Mouse (Mus musculus) heart, embryonic 13.5 days (tissue): ENCODE data around the gene Ankib1. TPM values are rescaled to one million over a fixed set of nuclear protein-coding genes. Genes with fewer than 3 reads are reported as not detected.
"Not testable (repeated sequence)": the region's sequence is repeated elsewhere in the genome, so short reads cannot be mapped to it uniquely, and the experiment has no call there.

Experiments
- ATAC-seq: fragments of 200-750 bp; cut with Nextera tagmentation; 2 replicates; pipeline ENCODE4 v1.8.0; 2017; ENCODE audit warnings: moderate TSS enrichment; ENCODE audit not compliant: insufficient number of reproducible peaks, low FRiP score, low TSS enrichment; ENCODE audit errors: extremely low read depth
- H3K27ac ChIP-seq: fragments of 300-500 bp; sonication (generic); replicated peaks from 2 replicates; pipeline ENCODE4 v1.5.1; 2015; ENCODE audit warnings: moderate library complexity, mild to moderate bottlenecking, inconsistent platforms
- H3K27me3 ChIP-seq: fragments of 300-500 bp; sonication (generic); replicated peaks from 2 replicates; pipeline ENCODE4 v1.6.1; 2015; ENCODE audit warnings: mild to moderate bottlenecking, inconsistent platforms
- H3K36me3 ChIP-seq: fragments of 300-500 bp; sonication (generic); 2 replicates; pipeline ENCODE4 v1.6.1; 2015; ENCODE audit warnings: mild to moderate bottlenecking, inconsistent platforms
- H3K4me1 ChIP-seq: fragments of 300-500 bp; sonication (generic); 2 replicates; pipeline ENCODE4 v1.6.1; 2015; ENCODE audit warnings: inconsistent platforms
- H3K4me2 ChIP-seq: fragments of 300-500 bp; sonication (generic); 2 replicates; pipeline ENCODE4 v1.6.1; 2015; ENCODE audit warnings: inconsistent platforms, mild to moderate bottlenecking, moderate library complexity
- H3K4me3 ChIP-seq: fragments of 300-500 bp; sonication (generic); 2 replicates; pipeline ENCODE4 v1.5.1; 2015; ENCODE audit warnings: moderate library complexity, mild to moderate bottlenecking, inconsistent platforms
- H3K9ac ChIP-seq: fragments of 300-500 bp; sonication (generic); 2 replicates; pipeline ENCODE4 v1.6.1; 2015; ENCODE audit warnings: inconsistent platforms, mild to moderate bottlenecking, moderate library complexity
- H3K9me3 ChIP-seq: fragments of 300-500 bp; sonication (generic); 2 replicates; pipeline ENCODE4 v1.6.1; 2016; ENCODE audit warnings: inconsistent platforms
- WGBS: fragments of 180-500 bp; shearing (Covaris S2); methylation state at CpG from one replicate; pipeline ENCODE4 v1.1.7; 2015; ENCODE audit warnings: mixed read lengths; 5-methylcytosine and 5-hydroxymethylcytosine counted together
- polyA plus RNA-seq: library from polyadenylated mRNA; unstranded; fragments of >200 nt; fragmentation: Nextera tagmentation; extraction: Ambion mirVana; gene quantifications from 2 replicates; pipeline ENCODE4 v1.2.1, GENCODE M21; 2015

The Ankib1 gene
- 6.0 and 6.1 TPM in 2 replicates for polyA plus RNA-seq

- peak; percentile 90 for ATAC-seq
- peak within 1 kb of the TSS; percentile 95 for H3K9ac ChIP-seq
- peak within 1 kb of the TSS; percentile 93 for H3K27ac ChIP-seq
- no peaks in the 10 kb centered on the region for H3K27me3 ChIP-seq
- WGBS, result under 1% methylated on average over 101 of the region's 109 CpGs
- H3K4me2 ChIP-seq, result peak within 1 kb of the TSS; percentile 95
- no peaks in the 10 kb centered on the region for H3K9me3 ChIP-seq
- peaks cover 7% of the 10 kb centered on the region; the same call in 1 of the 2 replicates for H3K36me3 ChIP-seq
- H3K4me1 ChIP-seq, result peaks cover 16% of the 10 kb centered on the region
- peak within 1 kb of the TSS; percentile 95 for H3K4me3 ChIP-seq
Measured at GRCm38 (mm10) chr5:3802433-3803291, at the start of gene Ankib1, which contains the start of gene Krit1. Gene Ankib1 (minus strand): TSS chr5:3802925. Gene Krit1 (plus strand): TSS chr5:3803184.

GRCm38 (mm10) chr5:3845026-3845425, 42.3 kb upstream of the Ankib1 start, which contains the start of gene Lrrd1:
Gene Lrrd1 (plus strand): TSS chr5:3845173.
- ATAC-seq, result no peak
- 5% methylated on average over 24 of the region's 24 CpGs for WGBS
- Histone ChIP-seq H3K9ac (peak within 1 kb of the TSS; percentile 77), H3K4me2 (peak within 1 kb of the TSS; percentile 80), H3K27me3 (no peaks in the 10 kb centered on the region), H3K4me1 (peaks cover 5% of the 10 kb centered on the region; the same call in 1 of the 2 replicates), H3K36me3 (peaks cover 26% of the 10 kb centered on the region), H3K4me3 (peak within 1 kb of the TSS; percentile 57), H3K27ac (no peak within 1 kb of the TSS), H3K9me3 (no peaks in the 10 kb centered on the region)

GRCm38 (mm10) chr5:3834107-3834506, 31.4 kb upstream of the Ankib1 start:
- Histone ChIP-seq H3K27ac (no peak overlapping the region), H3K4me3 (no peak overlapping the region), H3K9ac (no peak overlapping the region), H3K27me3 (no peaks in the 10 kb centered on the region), H3K36me3 (peaks cover 66% of the 10 kb centered on the region), H3K9me3 (no peaks in the 10 kb centered on the region; the same call in 1 of the 2 replicates), H3K4me1 (no peaks in the 10 kb centered on the region), H3K4me2 (no peak overlapping the region)
- WGBS, result 61% methylated on average over 1 of the region's 1 CpGs
- no peak for ATAC-seq

- ATAC-seq, result no peak
- Histone ChIP-seq H3K36me3 (peaks cover 48% of the 10 kb centered on the region), H3K4me3 (no peak overlapping the region), H3K27ac (no peak overlapping the region), H3K9ac (no peak overlapping the region), H3K4me1 (peaks cover 3% of the 10 kb centered on the region), H3K27me3 (no peaks in the 10 kb centered on the region), H3K9me3 (no peaks in the 10 kb centered on the region), H3K4me2 (no peak overlapping the region)
- 97% methylated on average over 1 of the region's 1 CpGs for WGBS
Measured at GRCm38 (mm10) chr5:3808472-3808871, 5.7 kb upstream of the Ankib1 start.

GRCm38 (mm10) chr5:3803292-3804165, 804 bp upstream of the Ankib1 start:
- Histone ChIP-seq H3K4me1 (peaks cover 14% of the 10 kb centered on the region), H3K4me3 (peak overlapping the region; percentile 95), H3K27ac (peak overlapping the region; percentile 93), H3K27me3 (no peaks in the 10 kb centered on the region), H3K9me3 (no peaks in the 10 kb centered on the region), H3K4me2 (peak overlapping the region; percentile 95), H3K36me3 (peaks cover 13% of the 10 kb centered on the region), H3K9ac (peak overlapping the region; percentile 95)
- ATAC-seq, result peak; percentile 68
- under 1% methylated on average over 36 of the region's 36 CpGs for WGBS

GRCm38 (mm10) chr5:3801672-3802432, 873 bp downstream of the Ankib1 start:
- Histone ChIP-seq H3K9ac (peak overlapping the region; percentile 95), H3K4me3 (peak overlapping the region; percentile 95), H3K27me3 (no peaks in the 10 kb centered on the region), H3K9me3 (no peaks in the 10 kb centered on the region), H3K4me1 (peaks cover 16% of the 10 kb centered on the region), H3K27ac (peak overlapping the region; percentile 93), H3K36me3 (0 out of 2 replicates have a peak, but pooled peaks cover 2% of the 10 kb centered on the region), H3K4me2 (peak overlapping the region; percentile 95)
- WGBS, result 6% methylated on average over 18 of the region's 18 CpGs
- ATAC-seq, result no peak

- H3K27ac ChIP-seq, result no peak overlapping the region
- no peak for ATAC-seq
- peak overlapping the region; percentile 50 for H3K4me2 ChIP-seq
- 73% methylated on average over 4 of the region's 4 CpGs for WGBS
- no peaks in the 10 kb centered on the region for H3K27me3 ChIP-seq
- H3K9ac ChIP-seq, result no peak overlapping the region
- peaks cover 16% of the 10 kb centered on the region for H3K4me1 ChIP-seq
- H3K4me3 ChIP-seq, result no peak overlapping the region
- no peaks in the 10 kb centered on the region for H3K36me3 ChIP-seq
- H3K9me3 ChIP-seq, result no peaks in the 10 kb centered on the region
Measured at GRCm38 (mm10) chr5:3800881-3801280, 1.8 kb downstream of the Ankib1 start.

GRCm38 (mm10) chr5:3800041-3800440, 2.7 kb downstream of the Ankib1 start:
- Histone ChIP-seq H3K27me3 (no peaks in the 10 kb centered on the region), H3K4me2 (no peak overlapping the region), H3K9ac (no peak overlapping the region), H3K9me3 (no peaks in the 10 kb centered on the region), H3K36me3 (peaks cover 3% of the 10 kb centered on the region; the same call in 1 of the 2 replicates), H3K4me3 (no peak overlapping the region), H3K4me1 (peaks cover 16% of the 10 kb centered on the region), H3K27ac (no peak overlapping the region)
- no peak for ATAC-seq
- 85% methylated on average over 1 of the region's 1 CpGs for WGBS

- not testable (repeated sequence) for H3K27me3 ChIP-seq, H3K4me2 ChIP-seq, H3K9me3 ChIP-seq, H3K36me3 ChIP-seq, H3K9ac ChIP-seq, H3K27ac ChIP-seq, H3K4me3 ChIP-seq, ATAC-seq
- peaks cover 13% of the 10 kb centered on the region for H3K4me1 ChIP-seq
Measured at GRCm38 (mm10) chr5:3798656-3799055, 4.1 kb downstream of the Ankib1 start.

GRCm38 (mm10) chr5:3797101-3797500, 5.6 kb downstream of the Ankib1 start:
- peaks cover 13% of the 10 kb centered on the region for H3K4me1 ChIP-seq
- not testable (repeated sequence) for H3K27ac ChIP-seq, H3K4me2 ChIP-seq, H3K9ac ChIP-seq, ATAC-seq, H3K4me3 ChIP-seq, H3K36me3 ChIP-seq, H3K27me3 ChIP-seq, H3K9me3 ChIP-seq
- WGBS, result 98% methylated on average over 2 of the region's 2 CpGs
